8 mouse cellular contexts compared by ENCODE assay signal in the genomic region with DNA sequence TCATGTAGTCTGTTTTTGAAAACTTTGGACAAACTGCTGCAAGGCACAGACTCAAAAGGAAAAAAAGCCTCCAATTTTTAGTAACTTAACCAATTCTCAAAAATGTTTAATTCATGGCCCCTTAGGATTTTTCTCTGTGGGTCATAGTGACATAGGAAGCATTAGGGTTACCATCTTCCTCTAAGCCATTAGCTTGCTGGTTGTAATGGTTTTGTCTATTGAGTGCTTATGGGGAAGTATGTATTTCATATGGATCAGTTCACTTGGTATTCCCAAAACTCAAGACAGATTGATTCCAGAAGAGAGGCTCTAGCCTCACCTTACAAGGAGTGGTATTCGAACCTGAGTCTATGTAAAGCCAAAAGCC. TPM values are rescaled to one million over a fixed set of nuclear protein-coding genes. Genes with fewer than 3 reads are reported as not detected.
DNase-seq lines count a peak whose midpoint lies in the region; ATAC-seq lines count a peak whose summit lies in the region.

No protein-coding gene starts in this region.

- H3K4me3 ChIP-seq in liver, embryonic 11.5 days (ENCODE audit: low read depth, low read length): peak overlapping the region; percentile 84
- H3K4me3 ChIP-seq in forebrain, embryonic 10.5 days: peak overlapping the region; percentile 97
- peak overlapping the region; percentile 90 for H3K4me3 ChIP-seq in limb, embryonic 12.5 days (replicated peaks)
- H3K4me3 ChIP-seq in neural tube, embryonic 14.5 days (ENCODE audit: low read depth, low read length): peak overlapping the region; percentile 83

- H3K4me2 ChIP-seq in liver, embryonic 11.5 days: peak overlapping the region; percentile 69
- H3K4me2 ChIP-seq in limb, embryonic 12.5 days: peak overlapping the region; percentile 65
- H3K4me2 ChIP-seq in neural tube, embryonic 14.5 days (ENCODE audit: low read depth, low read length): peak overlapping the region; percentile 79

- H3K36me3 ChIP-seq in liver, embryonic 11.5 days (ENCODE audit: control insufficient read depth, insufficient read depth, low read length): peaks cover 13% of the 10 kb centered on the region
- H3K36me3 ChIP-seq in forebrain, embryonic 10.5 days (replicated peaks): peaks cover 34% of the 10 kb centered on the region
- H3K36me3 ChIP-seq in limb, embryonic 12.5 days: peaks cover 26% of the 10 kb centered on the region
- peaks cover 13% of the 10 kb centered on the region for H3K36me3 ChIP-seq in neural tube, embryonic 14.5 days (ENCODE audit: control insufficient read depth, insufficient read depth, low read length)

- no peak for DNase-seq in liver, embryonic 11.5 days (ENCODE audit: low spot score)
- DNase-seq in liver: no peak
- no peak for DNase-seq in forebrain, embryonic 10.5 days (ENCODE audit: extremely low spot score, low spot score)
- no peak for DNase-seq in left cerebral cortex, adult 11 months (ENCODE audit: low spot score)
- DNase-seq in spleen, postnatal 10 days (ENCODE audit: low spot score in 2 of 2): no peak
- no peak for DNase-seq in adrenal gland, postnatal 4 days (ENCODE audit: low spot score in 2 of 2)

- no peaks in the 10 kb centered on the region for H3K9me3 ChIP-seq in liver, embryonic 11.5 days (ENCODE audit: control insufficient read depth, low read length)
- H3K9me3 ChIP-seq in forebrain, embryonic 10.5 days: no peaks in the 10 kb centered on the region
- H3K9me3 ChIP-seq in limb, embryonic 12.5 days: no peaks in the 10 kb centered on the region
- no peaks in the 10 kb centered on the region for H3K9me3 ChIP-seq in neural tube, embryonic 14.5 days (ENCODE audit: control insufficient read depth, low read length)

- H3K27me3 ChIP-seq in liver, embryonic 11.5 days (replicated peaks; ENCODE audit: control insufficient read depth, insufficient read depth, low read length): no peaks in the 10 kb centered on the region
- no peaks in the 10 kb centered on the region for H3K27me3 ChIP-seq in forebrain, embryonic 10.5 days (ENCODE audit: poor library complexity, severe bottlenecking)
- no peaks in the 10 kb centered on the region for H3K27me3 ChIP-seq in limb, embryonic 12.5 days
- H3K27me3 ChIP-seq in neural tube, embryonic 14.5 days (ENCODE audit: control insufficient read depth, insufficient read depth, low read length): no peaks in the 10 kb centered on the region

- peaks cover 17% of the 10 kb centered on the region for H3K4me1 ChIP-seq in liver, embryonic 11.5 days (replicated peaks; ENCODE audit: control insufficient read depth, insufficient read depth, low read length)
- peaks cover 26% of the 10 kb centered on the region for H3K4me1 ChIP-seq in forebrain, embryonic 10.5 days
- H3K4me1 ChIP-seq in limb, embryonic 12.5 days (replicated peaks): peaks cover 16% of the 10 kb centered on the region
- H3K4me1 ChIP-seq in neural tube, embryonic 14.5 days (ENCODE audit: control insufficient read depth, insufficient read depth, low read length): peaks cover 7% of the 10 kb centered on the region

- WGBS in liver, embryonic 11.5 days: 80% methylated on average over 1 of the region's 1 CpGs
- 95% methylated on average over 1 of the region's 1 CpGs for WGBS in forebrain, embryonic 10.5 days
- 85% methylated on average over 1 of the region's 1 CpGs for WGBS in limb, embryonic 12.5 days
- 85% methylated on average over 1 of the region's 1 CpGs for WGBS in neural tube, embryonic 14.5 days

- H3K9ac ChIP-seq in liver, embryonic 11.5 days (ENCODE audit: low read depth, low read length): peak overlapping the region; percentile 94; the same call in 1 of the 2 replicates
- no peak overlapping the region for H3K9ac ChIP-seq in limb, embryonic 12.5 days (replicated peaks)
- peak overlapping the region; percentile 91; the same call in 1 of the 2 replicates for H3K9ac ChIP-seq in neural tube, embryonic 14.5 days (replicated peaks; ENCODE audit: low read depth, low read length)

- ATAC-seq in liver, embryonic 11.5 days (replicated peaks; ENCODE audit: low FRiP score): no peak
- no peak for ATAC-seq in limb, embryonic 12.5 days (ENCODE audit: insufficient number of reproducible peaks, insufficient read depth, low FRiP score, low TSS enrichment, low read depth)
- ATAC-seq in neural tube, embryonic 14.5 days (ENCODE audit: low read depth): no peak

- peak overlapping the region; percentile 72; the same call in 1 of the 2 replicates for H3K27ac ChIP-seq in liver, embryonic 11.5 days (ENCODE audit: low read depth, low read length)
- H3K27ac ChIP-seq in forebrain, embryonic 10.5 days: peak overlapping the region; percentile 95
- peak overlapping the region; percentile 80 for H3K27ac ChIP-seq in limb, embryonic 12.5 days
- H3K27ac ChIP-seq in neural tube, embryonic 14.5 days (ENCODE audit: low read depth, low read length): peak overlapping the region; percentile 82

RNA-seq across cellular contexts. Expression of a gene that starts 0.7 kb away (rescaled TPM):
- 44.0 and 50.5 TPM in 2 replicates for polyA plus RNA-seq in liver, embryonic 11.5 days (2014; fragmentation: Nextera tagmentation; extraction: Ambion mirVana)
- 85.0 and 88.9 TPM in 2 replicates for polyA plus RNA-seq in forebrain, embryonic 10.5 days (2016; fragmentation: Nextera tagmentation; extraction: Ambion mirVana)
- 62.1 and 68.5 TPM in 2 replicates for polyA plus RNA-seq in limb, embryonic 12.5 days (2016; fragmentation: Nextera tagmentation; extraction: Ambion mirVana)
- 47.9 and 52.6 TPM in 2 replicates for polyA plus RNA-seq in neural tube, embryonic 14.5 days (2014; fragmentation: Nextera tagmentation; extraction: Ambion mirVana)
- total RNA-seq in adrenal gland, postnatal 4 days (2021): 10 to 100 TPM; 56.5 to 56.7 TPM

RNA-seq across cellular contexts. Expression of a gene that starts 40.6 kb away (rescaled TPM):
- 33.1 and 34.9 TPM in 2 replicates for polyA plus RNA-seq in liver, embryonic 11.5 days (2014; fragmentation: Nextera tagmentation; extraction: Ambion mirVana)
- 52.8 and 53.9 TPM in 2 replicates for polyA plus RNA-seq in forebrain, embryonic 10.5 days (2016; fragmentation: Nextera tagmentation; extraction: Ambion mirVana)
- 61.1 and 62.8 TPM in 2 replicates for polyA plus RNA-seq in limb, embryonic 12.5 days (2016; fragmentation: Nextera tagmentation; extraction: Ambion mirVana)
- 167 and 171 TPM in 2 replicates for polyA plus RNA-seq in neural tube, embryonic 14.5 days (2014; fragmentation: Nextera tagmentation; extraction: Ambion mirVana)
- 10 to 100 TPM; 54.8 to 58.3 TPM for total RNA-seq in adrenal gland, postnatal 4 days (2021)

RNA-seq across cellular contexts. Expression of a gene that starts 47.5 kb away (rescaled TPM):
- polyA plus RNA-seq in liver, embryonic 11.5 days (2014; fragmentation: Nextera tagmentation; extraction: Ambion mirVana): 2.7 and 3.3 TPM in 2 replicates
- 0.89 and 0.93 TPM in 2 replicates for polyA plus RNA-seq in forebrain, embryonic 10.5 days (2016; fragmentation: Nextera tagmentation; extraction: Ambion mirVana)
- 0.24 and 0.69 TPM in 2 replicates for polyA plus RNA-seq in limb, embryonic 12.5 days (2016; fragmentation: Nextera tagmentation; extraction: Ambion mirVana)
- 0.11 and 1.1 TPM in 2 replicates for polyA plus RNA-seq in neural tube, embryonic 14.5 days (2014; fragmentation: Nextera tagmentation; extraction: Ambion mirVana)
- total RNA-seq in adrenal gland, postnatal 4 days (2021): 1 to 10 TPM; 2.6 to 2.8 TPM
